Mouse (Mus musculus): ENCODE measurements around the gene Bach2. TPM values are rescaled to one million over a fixed set of nuclear protein-coding genes. Genes with fewer than 3 reads are reported as not detected.
A peak's percentile ranks its signal among the peaks of the same experiment; 100 is the strongest.

Gene Bach2
- total RNA-seq, 1 experiment from 2014 or later, result 98.9 TPM

DNA sequence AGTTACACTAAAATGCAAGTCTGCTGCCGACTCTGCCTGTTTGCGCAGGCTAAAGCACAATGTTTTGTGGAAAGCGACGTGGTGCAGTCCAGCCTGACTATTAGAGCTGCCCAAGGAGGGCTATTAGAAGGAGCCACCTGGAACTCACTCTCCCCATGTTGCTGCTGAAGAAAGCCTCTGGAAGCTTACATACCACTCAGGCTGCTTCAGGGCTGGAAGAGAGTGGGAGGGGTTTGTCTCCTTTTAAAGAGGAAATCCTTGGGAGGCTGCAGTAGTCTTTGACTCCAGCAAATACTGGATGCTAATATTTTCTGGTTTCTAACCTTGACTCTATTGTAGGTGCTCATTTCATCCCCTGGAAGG is 18.5 kb upstream of the Bach2 start:
- no peak for ATAC-seq (ENCODE audit: extremely low read depth, insufficient number of reproducible peaks, low FRiP score, poor library complexity, severe bottlenecking)

DNA sequence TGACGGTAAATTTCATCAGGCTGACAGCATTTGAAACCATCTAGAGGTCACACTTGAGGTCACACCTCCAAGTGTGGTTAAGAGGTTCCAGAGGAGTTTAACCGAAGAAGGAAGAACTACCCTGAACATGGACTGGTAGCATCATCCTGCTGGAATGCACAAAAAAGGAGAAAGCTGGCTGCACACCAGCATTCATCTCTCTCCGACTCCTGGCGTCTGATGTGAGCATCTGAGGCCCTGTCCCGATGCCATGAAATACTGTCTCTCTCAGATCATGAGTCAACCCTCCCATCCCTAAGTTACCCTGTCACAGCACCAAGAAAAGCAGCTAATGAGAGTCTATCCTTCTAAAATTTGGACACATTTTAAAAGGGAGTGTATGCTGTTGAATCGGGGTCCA is 17.6 kb upstream of the Bach2 start:
- ATAC-seq (ENCODE audit: extremely low read depth, insufficient number of reproducible peaks, low FRiP score, poor library complexity, severe bottlenecking), result no peak

DNA sequence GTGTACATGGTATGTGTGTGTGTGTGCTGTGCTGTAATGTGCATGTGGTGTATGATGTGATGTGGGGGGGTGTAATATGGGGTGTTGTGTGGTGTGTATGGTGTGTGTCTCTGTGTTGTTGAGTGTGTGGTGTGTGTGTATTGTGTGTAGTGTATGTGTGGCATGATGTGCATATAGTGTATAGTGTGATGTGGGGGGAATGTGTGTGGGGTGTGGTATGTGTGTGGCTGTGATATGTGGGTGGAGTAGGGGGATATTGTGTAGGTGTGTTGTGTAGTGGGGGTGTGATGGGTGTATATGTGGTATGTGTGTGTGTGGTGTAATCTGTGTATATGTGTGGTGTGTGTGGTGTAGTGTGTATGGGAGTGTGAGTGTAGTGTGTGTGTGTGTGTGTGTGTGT is 15.0 kb upstream of the Bach2 start:
- no peak for ATAC-seq (ENCODE audit: extremely low read depth, insufficient number of reproducible peaks, low FRiP score, poor library complexity, severe bottlenecking)

DNA sequence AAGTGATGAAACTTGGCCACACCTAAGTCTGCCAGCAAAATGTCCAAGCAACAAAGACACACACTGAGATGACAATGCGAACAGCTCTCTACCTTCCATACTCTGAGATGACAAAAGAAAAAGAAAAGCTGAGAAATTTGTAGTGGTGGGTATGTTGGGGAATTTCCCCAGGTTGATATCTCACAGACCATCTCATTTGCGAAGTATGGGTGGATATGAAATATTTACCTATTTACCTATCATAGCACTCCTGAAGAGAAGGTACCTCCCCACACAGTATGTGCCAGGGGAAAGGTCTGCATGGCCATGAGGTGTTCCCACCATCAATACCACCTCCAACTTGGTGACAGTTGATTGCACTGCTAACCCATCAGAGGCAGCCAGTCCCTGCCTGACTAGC is 13.4 kb upstream of the Bach2 start:
- ATAC-seq (ENCODE audit: extremely low read depth, insufficient number of reproducible peaks, low FRiP score, poor library complexity, severe bottlenecking), result no peak

DNA sequence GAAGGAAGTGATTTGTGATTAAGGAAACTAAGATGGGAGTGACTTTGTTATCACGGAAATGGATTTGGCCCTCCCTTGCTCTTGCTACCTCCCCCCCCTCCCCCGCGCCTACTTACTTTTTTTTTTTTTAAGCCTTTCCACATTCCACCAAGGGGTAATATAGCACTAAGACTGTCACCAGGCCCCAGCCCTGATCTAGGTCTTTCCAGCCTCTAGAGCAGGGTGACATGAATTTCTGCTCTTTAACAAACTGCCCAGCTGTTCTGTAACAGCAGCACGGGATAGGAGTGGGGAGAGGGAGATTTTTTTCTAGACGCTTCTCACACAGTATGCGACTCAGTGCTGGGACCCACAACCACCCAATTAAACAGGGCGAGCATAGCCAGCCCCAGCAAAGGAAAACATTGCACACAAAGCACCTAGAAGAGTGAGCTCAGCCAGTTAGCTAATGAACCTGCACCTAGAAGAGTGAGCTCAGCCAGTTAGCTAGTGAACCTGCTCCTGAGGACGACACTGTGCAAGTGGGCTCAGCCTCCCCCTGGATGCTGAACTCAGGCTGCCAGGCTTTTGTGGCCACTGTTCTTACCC is 10.5 kb upstream of the Bach2 start:
- no peak for ATAC-seq (ENCODE audit: extremely low read depth, insufficient number of reproducible peaks, low FRiP score, poor library complexity, severe bottlenecking)

DNA sequence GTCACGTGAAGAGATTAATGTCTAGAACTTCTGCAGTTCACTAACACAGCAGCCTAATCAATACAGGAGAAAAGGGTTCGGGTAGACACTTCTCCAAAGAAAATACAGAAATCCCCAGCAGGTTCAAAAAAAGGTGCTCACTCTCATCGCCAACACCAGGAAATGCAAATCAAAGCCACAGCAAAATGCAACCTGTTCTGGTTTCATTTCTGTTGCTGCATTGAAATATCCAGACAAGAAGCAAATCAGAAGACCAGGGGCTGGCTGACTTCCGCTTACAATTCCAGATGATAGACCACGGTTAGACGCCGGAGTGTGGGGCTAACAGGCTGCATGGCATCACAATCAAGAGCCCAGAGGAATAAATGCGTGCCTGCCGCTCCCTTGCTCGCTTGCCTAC is 9.3 kb upstream of the Bach2 start:
- ATAC-seq (ENCODE audit: extremely low read depth, insufficient number of reproducible peaks, low FRiP score, poor library complexity, severe bottlenecking), result peak; percentile 53

DNA sequence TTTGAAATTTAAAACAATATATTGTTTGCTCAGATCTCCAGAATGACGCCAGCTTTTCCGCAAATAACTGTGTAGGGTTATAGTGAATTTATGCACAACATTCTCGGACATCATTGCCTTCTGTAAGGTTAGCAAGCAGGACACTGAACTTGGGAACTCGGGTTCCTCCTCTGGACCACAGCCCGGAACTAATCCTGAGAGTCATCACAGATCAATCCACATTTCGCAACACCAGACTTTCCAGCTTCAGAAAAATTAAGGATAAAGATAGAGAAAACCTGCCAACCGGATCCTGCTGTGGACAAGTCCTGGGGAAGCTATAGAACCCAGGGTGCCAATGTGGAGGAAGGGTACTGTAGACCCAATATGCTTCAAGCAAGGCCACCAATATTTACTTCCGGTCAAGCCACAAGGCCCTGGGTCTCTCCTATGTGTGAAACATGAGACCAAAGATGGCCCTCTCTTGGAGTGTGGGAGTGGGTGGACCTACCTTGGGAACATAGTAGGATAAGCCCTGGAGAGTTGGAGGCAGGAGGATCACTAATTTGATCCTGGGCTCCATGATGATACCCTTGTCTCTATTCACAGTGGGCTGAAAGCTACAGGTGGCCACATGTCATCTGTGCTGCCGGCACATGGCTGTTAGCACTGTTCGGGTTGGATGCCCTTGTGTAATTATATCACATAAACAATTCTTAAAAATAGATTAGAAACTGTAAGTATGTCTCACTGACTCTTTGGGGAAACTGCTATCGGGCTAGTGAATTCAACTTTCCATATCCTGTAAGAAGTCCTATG is 7.1 kb upstream of the Bach2 start:
- ATAC-seq (ENCODE audit: extremely low read depth, insufficient number of reproducible peaks, low FRiP score, poor library complexity, severe bottlenecking), result peak; percentile 46

DNA sequence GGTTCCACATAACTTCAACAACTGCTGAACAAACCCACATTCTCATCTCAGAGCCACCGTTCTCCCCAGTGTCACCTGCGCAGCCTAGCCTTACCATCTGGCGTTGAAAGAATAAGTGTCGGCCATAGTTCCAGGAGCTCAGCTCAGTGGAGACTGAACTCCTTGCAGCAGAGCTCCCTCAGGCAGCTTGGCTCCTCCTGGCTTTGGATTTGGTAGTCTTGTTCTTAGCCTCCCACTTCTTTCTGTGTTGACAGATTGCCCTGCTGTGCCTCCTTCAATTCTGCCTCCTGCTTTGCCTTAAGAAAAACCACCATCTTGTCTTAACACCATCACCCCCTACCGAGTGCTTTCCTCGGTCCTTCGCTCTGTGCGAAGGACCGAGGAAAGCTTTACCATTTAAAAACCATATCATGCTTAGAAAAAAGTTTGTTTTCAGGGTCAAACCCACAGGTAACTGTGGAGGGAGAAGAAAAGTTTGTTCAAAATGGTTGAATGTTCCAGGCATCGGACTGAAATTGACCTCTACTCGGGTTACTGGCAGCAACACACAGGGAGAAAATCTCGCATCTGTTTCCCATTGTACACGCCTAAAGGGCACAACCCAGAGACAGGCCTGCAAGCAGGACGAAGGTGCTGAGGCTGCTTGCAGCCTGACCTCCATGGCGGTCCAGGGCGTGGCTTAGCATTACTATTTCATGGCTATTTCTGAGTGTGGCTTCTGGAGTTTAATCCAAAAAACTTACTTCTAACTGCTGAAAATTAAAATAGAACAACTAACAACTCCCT is 2.5 kb upstream of the Bach2 start:
- ATAC-seq (ENCODE audit: extremely low read depth, insufficient number of reproducible peaks, low FRiP score, poor library complexity, severe bottlenecking), result no peak

DNA sequence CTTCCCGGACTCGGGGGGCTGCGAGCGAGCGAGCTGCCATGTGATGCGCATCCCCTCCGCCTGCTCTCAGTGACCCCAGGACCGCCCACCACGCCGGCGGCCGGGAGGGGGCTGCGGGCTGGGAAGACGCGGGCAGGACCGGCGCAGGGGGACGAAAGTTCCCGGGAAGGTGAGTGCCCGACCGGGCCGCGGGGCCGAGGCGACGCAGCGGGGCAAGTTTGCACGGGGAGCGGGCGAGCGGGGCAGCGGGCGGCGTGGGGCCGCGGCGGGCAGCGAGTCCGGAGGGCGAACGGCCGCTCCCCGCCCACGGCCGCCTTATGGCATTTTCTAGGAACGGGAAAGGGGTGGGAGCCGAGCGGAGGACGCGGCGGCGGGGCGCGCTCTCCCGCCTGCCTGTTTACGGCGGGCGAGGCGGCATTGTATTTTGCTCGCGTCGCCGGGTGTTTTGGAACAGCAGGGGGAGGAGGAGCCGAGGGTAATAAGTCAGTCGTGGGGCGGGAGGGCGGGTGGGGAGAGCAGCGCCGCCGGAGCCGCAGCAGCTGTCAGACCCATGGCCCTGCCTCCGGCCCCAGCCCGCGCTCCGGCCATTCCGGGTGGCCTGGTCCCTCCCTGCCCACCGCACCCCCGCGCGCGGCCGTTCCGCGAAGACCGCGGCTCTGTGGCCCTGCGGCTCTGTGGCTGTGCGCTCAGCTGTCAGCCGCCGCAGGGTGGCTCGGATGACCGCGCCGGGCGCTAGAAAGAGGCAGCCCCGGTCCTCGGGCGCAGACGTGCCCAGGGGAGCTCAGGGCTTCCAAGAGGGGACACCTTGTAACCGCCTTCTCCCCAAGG is 531 bp downstream of the Bach2 start:
- ATAC-seq (ENCODE audit: extremely low read depth, insufficient number of reproducible peaks, low FRiP score, poor library complexity, severe bottlenecking), result 0 out of 2 replicates have a peak, but pooled peaks have one; percentile 31

DNA sequence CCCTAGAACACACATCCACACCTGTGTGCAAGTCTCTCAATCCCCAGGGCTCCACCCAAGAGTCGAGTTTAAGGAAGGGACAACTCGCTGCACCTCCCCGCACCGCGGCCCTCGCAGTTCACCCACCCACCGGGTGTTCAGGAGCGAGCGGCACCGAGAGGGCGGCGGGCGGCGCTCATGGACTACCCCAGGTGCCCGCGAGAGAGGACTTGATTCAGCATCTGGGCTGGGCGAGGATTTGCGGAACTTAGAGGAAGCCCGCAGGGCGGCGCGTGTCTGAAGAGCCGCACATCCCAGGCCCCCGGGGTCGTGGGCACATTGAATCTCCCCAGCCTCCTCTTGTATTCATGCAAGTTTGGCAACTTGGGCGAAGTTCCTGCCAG is 1.1 kb downstream of the Bach2 start:
- ATAC-seq (ENCODE audit: extremely low read depth, insufficient number of reproducible peaks, low FRiP score, poor library complexity, severe bottlenecking), result peak; percentile 54

DNA sequence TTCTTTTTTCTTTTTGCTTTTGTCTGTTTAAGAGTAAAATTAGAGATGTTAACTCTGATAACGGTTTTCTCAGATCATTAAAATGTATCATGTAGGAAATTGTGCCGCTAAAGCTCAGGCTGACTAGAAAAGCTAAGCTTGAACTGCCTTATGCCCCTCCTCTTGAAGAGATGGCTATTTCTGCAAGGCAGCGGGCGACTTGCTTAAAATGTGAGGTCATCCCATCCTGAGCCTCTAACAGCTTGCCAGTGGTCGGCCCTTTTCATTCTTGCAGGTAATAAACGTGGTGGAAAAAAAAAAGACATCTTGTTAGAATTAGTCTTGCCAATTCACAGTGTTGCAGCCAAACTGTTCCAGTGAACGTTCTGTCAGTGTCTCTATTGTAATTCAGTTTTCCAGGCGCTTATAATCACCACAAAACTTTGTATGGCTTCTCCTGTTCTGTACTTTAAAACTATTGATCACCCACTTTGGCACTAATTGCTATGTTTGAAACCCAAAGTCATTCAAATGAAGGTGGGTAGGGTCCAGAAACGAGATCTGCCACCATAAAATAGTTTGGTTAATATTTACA is 1.9 kb downstream of the Bach2 start:
- no peak for ATAC-seq (ENCODE audit: extremely low read depth, insufficient number of reproducible peaks, low FRiP score, poor library complexity, severe bottlenecking)

DNA sequence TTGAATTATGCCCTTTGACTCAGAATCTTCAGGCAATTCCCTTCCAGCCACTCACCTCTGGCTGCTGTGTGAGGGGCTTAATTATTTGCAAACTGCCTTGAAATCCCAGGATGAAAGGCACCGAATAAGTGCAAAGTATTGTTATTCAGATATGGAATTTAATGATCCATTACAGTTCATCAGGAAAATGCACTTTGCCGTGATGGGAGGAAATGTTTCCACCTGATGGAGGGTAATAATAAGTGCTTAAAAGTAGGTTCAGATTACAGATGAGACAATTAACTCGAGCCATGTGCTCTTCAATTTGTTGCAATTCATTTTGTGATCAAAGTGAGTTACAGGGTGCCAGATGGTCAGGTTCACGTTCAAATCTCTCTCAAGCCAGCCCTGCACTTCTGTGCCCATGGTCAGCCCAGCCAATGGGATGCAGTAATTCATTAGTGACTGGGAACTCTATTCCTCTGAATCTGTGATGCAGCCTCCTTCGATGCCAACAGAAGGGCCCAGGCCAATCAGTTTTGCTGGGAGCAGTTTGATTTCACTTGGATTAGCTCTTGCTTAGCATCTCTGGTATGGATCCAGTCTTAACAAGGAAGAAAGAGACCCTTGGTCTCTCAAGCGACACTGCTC is 2.9 kb downstream of the Bach2 start:
- no peak for ATAC-seq (ENCODE audit: extremely low read depth, insufficient number of reproducible peaks, low FRiP score, poor library complexity, severe bottlenecking)

DNA sequence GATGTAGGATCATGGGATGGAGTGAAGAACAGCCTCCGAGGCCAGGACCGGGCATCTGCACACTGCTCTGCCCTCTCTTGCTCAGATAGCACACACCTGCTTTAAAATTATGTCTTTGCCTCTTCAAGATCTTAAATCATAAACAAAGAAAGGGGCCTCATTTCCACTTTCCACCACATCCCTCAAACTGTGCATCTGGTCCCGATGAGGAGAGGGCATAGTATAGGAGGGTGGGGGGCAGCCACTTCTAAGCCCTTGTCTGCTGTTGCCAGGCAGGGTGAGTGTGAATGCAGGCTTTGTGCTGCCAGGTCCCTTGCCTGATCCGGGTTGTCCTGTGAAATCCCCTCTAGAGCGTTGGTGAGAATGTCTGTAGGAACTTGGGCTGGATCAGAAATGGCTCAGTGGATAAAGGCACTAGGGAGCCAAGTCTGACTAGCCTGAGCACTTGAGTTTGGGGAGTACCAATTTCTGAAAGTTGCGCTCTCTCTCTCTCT is 3.6 kb downstream of the Bach2 start:
- no peak for ATAC-seq (ENCODE audit: extremely low read depth, insufficient number of reproducible peaks, low FRiP score, poor library complexity, severe bottlenecking)

DNA sequence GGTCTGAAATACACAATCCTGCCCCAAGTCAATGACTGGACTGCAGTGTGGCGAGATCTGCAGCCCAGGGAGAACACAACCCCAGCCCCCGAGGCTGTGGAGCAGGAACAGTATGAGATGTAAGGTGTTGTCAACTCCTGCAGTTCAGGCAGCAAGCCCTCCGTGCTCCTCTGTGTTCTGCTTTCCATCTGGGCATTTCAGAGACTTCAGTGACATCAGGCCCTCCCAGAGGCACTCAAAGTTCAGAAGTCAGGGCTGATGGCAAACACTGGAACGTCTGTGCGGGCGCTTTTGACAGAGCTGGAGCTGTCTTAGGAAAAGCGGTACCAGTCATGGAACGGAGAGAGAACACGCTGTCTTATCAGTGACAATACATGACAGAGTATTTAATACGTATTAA is 4.9 kb downstream of the Bach2 start:
- ATAC-seq (ENCODE audit: extremely low read depth, insufficient number of reproducible peaks, low FRiP score, poor library complexity, severe bottlenecking), result no peak

DNA sequence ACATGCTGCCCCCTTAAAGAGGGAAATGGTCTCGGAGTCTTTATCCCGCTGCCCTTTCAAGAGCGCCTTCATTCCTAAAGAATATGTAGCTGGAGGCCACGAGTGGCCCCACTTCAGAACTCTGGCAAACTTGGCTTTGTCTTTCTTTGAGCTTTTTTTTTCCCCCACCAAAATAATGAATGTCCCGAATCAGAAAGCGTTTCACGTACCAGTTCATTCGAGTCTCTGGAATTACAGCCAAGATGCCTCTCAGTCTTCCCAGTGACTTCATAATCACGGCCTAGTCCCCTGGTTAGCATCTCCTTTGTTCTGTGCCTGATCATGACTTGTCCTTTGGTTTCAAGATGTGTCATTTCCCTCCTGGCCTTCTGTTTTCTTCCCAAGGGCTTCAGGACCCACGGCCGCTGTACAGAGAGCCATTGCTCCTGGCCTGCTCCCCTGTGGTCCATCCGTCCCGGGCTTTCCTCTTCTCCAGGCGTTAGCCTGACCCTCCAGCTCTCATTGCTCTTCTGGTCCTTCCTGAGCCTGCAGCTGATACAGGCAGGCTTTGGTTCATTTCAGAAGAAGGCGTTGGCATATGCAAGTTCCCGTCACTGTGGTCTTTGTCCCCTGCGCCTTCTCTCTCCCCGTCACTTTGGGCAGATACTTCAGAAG is 5.6 kb downstream of the Bach2 start:
- ATAC-seq (ENCODE audit: extremely low read depth, insufficient number of reproducible peaks, low FRiP score, poor library complexity, severe bottlenecking), result no peak

DNA sequence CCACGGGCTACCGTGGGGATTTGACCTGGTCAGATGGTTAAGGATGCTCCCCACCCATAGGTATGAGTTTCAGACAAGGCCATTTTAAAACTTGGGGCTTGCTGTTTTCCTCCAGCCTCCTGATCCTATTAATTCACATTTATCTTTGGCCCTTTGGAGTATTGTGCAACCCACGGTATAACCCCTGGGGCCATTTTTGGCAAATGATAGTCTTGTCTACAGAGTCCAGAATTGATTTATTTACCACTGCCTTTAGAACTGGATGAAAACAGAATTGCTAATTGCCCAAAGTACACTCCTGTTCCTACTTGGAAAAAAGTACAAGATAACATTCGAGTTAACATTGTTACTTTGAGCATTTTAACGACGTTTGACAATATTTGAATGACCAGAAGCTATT is 7.0 kb downstream of the Bach2 start:
- no peak for ATAC-seq (ENCODE audit: extremely low read depth, insufficient number of reproducible peaks, low FRiP score, poor library complexity, severe bottlenecking)

DNA sequence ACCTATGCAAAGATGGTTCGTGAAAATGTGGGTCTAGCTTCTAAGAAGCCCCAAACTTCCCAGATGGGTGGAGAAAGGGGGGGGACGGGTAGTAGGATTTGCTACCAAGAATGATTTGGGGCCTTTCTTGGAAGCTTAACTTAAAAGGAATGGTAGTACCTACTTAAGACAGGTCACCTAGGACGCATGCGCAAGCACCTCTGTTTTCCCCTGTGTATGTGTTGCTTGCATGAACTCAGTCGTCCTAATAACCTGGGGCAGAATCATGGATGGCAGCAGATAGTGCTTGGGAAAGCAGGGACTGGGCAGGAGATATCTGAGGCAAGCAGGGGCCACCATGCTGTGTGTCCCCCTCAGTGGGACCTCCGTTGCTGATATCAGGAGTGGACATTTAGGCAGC is 7.4 kb downstream of the Bach2 start:
- ATAC-seq (ENCODE audit: extremely low read depth, insufficient number of reproducible peaks, low FRiP score, poor library complexity, severe bottlenecking), result no peak

DNA sequence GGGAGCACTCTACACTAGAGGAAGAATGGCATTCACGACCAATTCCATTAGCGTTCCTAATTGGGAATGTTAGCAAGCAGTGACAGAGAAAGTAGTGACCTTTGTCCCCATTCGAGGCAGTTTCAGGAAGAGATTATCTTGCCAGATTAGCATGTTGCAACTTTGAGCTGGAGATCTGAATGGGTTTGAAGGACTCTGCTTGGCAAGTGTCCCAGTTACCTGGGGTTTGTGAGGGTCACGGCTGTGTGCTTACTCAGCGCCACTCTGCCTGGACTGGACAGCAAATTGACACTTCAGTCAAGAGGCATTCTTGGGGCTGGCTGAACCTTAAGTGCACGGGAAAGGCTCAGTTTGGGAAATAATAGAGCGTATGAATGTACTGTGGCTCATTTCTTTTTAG is 8.2 kb downstream of the Bach2 start:
- no peak for ATAC-seq (ENCODE audit: extremely low read depth, insufficient number of reproducible peaks, low FRiP score, poor library complexity, severe bottlenecking)

All from neutrophil, adult 5-6 weeks (primary cell).